Mouse (Mus musculus): ENCODE measurements around the gene Nup50.

GRCm38 (mm10) chr15:84972860-84973543 lies 49.8 kb downstream of the Nup50 start:
- no peak for TF ChIP-seq CTCF (IDR thresholded peaks at IDR 0.05; ENCODE audit: extremely low read depth, insufficient read depth, low read length)
- no peak for TF ChIP-seq POLR2A (IDR thresholded peaks at IDR 0.05; ENCODE audit: extremely low read depth, insufficient read depth, low read length)
